Mouse (Mus musculus): ENCODE measurements at regions not wholly inside any gene's neighbourhood (a gene's known extent, or its start where the extent isn't known, plus 50 kb on each side); places are given as distances from the start of the nearest gene placed in this dataset.

GRCm38 (mm10) chr4:54838111-54838510, 106.7 kb upstream of the Zfp462 start:
- no peak for ATAC-seq
- Histone ChIP-seq H3K9ac (no peak overlapping the region), H3K27ac (no peak overlapping the region), H3K36me3 (ENCODE audit: poor library complexity, severe bottlenecking) (no peaks in the 10 kb centered on the region), H3K9me3 (replicated peaks) (no peaks in the 10 kb centered on the region), H3K4me3 (no peak overlapping the region), H3K27me3 (no peaks in the 10 kb centered on the region), H3K4me2 (no peak overlapping the region), H3K4me1 (peaks cover 13% of the 10 kb centered on the region)
- 32% methylated on average over 5 of the region's 5 CpGs for WGBS

GRCm38 (mm10) chr4:54838794-54839193, 106.1 kb upstream of the Zfp462 start:
- H3K4me1 ChIP-seq, result peaks cover 13% of the 10 kb centered on the region
- no peaks in the 10 kb centered on the region for H3K36me3 ChIP-seq (ENCODE audit: poor library complexity, severe bottlenecking)
- H3K9ac ChIP-seq, result no peak overlapping the region
- 30% methylated on average over 3 of the region's 3 CpGs for WGBS
- peak; percentile 62; the same call in 1 of the 2 replicates for ATAC-seq
- no peak overlapping the region for H3K4me2 ChIP-seq
- H3K27ac ChIP-seq, result no peak overlapping the region
- no peak overlapping the region for H3K4me3 ChIP-seq
- H3K9me3 ChIP-seq (replicated peaks), result no peaks in the 10 kb centered on the region
- no peaks in the 10 kb centered on the region for H3K27me3 ChIP-seq

- H3K36me3 ChIP-seq (ENCODE audit: poor library complexity, severe bottlenecking), result no peaks in the 10 kb centered on the region
- H3K4me1 ChIP-seq, result no peaks in the 10 kb centered on the region
- no peak for ATAC-seq
- H3K4me2 ChIP-seq, result no peak overlapping the region
- H3K27ac ChIP-seq, result no peak overlapping the region
- WGBS, result 88% methylated on average over 7 of the region's 7 CpGs
- no peak overlapping the region for H3K4me3 ChIP-seq
- H3K9me3 ChIP-seq (replicated peaks), result no peaks in the 10 kb centered on the region
- no peaks in the 10 kb centered on the region for H3K27me3 ChIP-seq
- H3K9ac ChIP-seq, result no peak overlapping the region
These were observed 91.6 kb upstream of the Zfp462 start for GRCm38 (mm10) chr4:54852991-54853925.

DNA sequence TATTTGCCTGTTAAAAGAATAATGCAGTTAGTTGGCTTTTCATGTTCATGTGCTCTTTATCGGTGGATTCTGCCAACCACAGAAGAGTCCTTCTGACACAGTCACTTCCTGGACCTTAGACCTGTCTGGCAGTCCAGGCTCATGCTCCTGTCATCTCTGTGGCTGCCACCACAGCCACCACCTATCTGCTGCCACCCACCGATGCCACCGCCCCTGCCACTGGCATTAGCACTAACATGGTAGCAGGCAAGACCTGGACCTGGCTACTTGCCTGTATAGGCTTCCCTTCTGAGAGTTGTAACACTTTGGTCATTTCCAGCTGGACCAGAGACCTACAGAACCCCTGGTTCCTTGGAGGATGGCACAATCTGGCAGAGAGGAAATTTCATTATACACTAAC, 86.2 kb upstream of the Zfp462 start:
- H3K9ac ChIP-seq, result no peak overlapping the region
- no peak overlapping the region for H3K4me3 ChIP-seq
- H3K4me1 ChIP-seq, result no peaks in the 10 kb centered on the region
- WGBS, result 99% methylated on average over 3 of the region's 3 CpGs
- ATAC-seq, result no peak
- H3K27ac ChIP-seq, result no peak overlapping the region
- no peak overlapping the region for H3K4me2 ChIP-seq
- no peaks in the 10 kb centered on the region for H3K27me3 ChIP-seq
- no peaks in the 10 kb centered on the region for H3K9me3 ChIP-seq (replicated peaks)
- H3K36me3 ChIP-seq (ENCODE audit: poor library complexity, severe bottlenecking), result no peaks in the 10 kb centered on the region

GRCm38 (mm10) chr4:54866062-54866461, 78.8 kb upstream of the Zfp462 start:
- Histone ChIP-seq H3K27me3 (no peaks in the 10 kb centered on the region), H3K36me3 (ENCODE audit: poor library complexity, severe bottlenecking) (no peaks in the 10 kb centered on the region), H3K4me3 (no peak overlapping the region), H3K4me2 (no peak overlapping the region), H3K4me1 (no peaks in the 10 kb centered on the region), H3K9ac (no peak overlapping the region), H3K9me3 (replicated peaks) (no peaks in the 10 kb centered on the region), H3K27ac (no peak overlapping the region)
- no peak for ATAC-seq
- 55% methylated on average over 2 of the region's 2 CpGs for WGBS

GRCm38 (mm10) chr4:54874136-54874827, 70.6 kb upstream of the Zfp462 start:
- Histone ChIP-seq H3K27me3 (no peaks in the 10 kb centered on the region), H3K27ac (no peak overlapping the region), H3K4me1 (no peaks in the 10 kb centered on the region), H3K9ac (no peak overlapping the region), H3K9me3 (replicated peaks) (no peaks in the 10 kb centered on the region), H3K36me3 (ENCODE audit: poor library complexity, severe bottlenecking) (no peaks in the 10 kb centered on the region), H3K4me2 (no peak overlapping the region), H3K4me3 (no peak overlapping the region)
- ATAC-seq, result no peak
- 92% methylated on average over 13 of the region's 13 CpGs for WGBS

- 94% methylated on average over 8 of the region's 8 CpGs for WGBS
These were observed 69.3 kb upstream of the Zfp462 start for GRCm38 (mm10) chr4:54875506-54875905.

DNA sequence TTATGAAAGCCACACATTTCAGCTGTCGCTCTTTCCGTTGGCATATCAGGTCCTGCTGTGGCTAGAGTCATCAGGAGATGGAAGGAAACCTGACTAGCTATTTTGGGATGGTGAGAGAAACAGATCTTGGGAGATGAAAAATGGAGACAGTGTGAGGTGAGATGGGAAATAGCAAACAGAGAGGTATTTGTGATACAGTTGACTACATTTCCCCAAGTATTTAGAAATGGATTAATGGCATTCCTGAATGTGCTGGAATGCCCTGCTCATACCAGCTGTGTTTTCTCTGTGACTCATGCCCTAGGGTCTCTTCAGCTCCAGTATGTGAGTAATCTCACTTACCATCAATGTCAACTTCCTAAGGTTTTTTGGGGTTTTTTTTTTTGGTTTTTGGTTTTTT, 67.5 kb upstream of the Zfp462 start:
- Histone ChIP-seq H3K27me3 (no peaks in the 10 kb centered on the region), H3K4me3 (no peak overlapping the region), H3K9ac (no peak overlapping the region), H3K4me2 (no peak overlapping the region), H3K4me1 (no peaks in the 10 kb centered on the region), H3K27ac (no peak overlapping the region), H3K9me3 (replicated peaks) (no peaks in the 10 kb centered on the region), H3K36me3 (ENCODE audit: poor library complexity, severe bottlenecking) (no peaks in the 10 kb centered on the region)
- no peak for ATAC-seq
- WGBS, result 89% methylated on average over 2 of the region's 2 CpGs

More at GRCm38 (mm10) chr4:54875506-54875905, 69.3 kb upstream of the Zfp462 start:
- H3K9me3 ChIP-seq (replicated peaks), result no peaks in the 10 kb centered on the region
- H3K27ac ChIP-seq, result no peak overlapping the region
- H3K9ac ChIP-seq, result no peak overlapping the region
- H3K4me1 ChIP-seq, result no peaks in the 10 kb centered on the region
- no peak for ATAC-seq
- H3K27me3 ChIP-seq, result no peaks in the 10 kb centered on the region
- H3K36me3 ChIP-seq (ENCODE audit: poor library complexity, severe bottlenecking), result no peaks in the 10 kb centered on the region
- no peak overlapping the region for H3K4me3 ChIP-seq
- no peak overlapping the region for H3K4me2 ChIP-seq

- 85% methylated on average over 3 of the region's 3 CpGs for WGBS
- Histone ChIP-seq H3K9ac (no peak overlapping the region), H3K4me2 (no peak overlapping the region), H3K27me3 (no peaks in the 10 kb centered on the region), H3K4me1 (no peaks in the 10 kb centered on the region), H3K36me3 (ENCODE audit: poor library complexity, severe bottlenecking) (no peaks in the 10 kb centered on the region), H3K9me3 (replicated peaks) (no peaks in the 10 kb centered on the region), H3K27ac (no peak overlapping the region), H3K4me3 (no peak overlapping the region)
- ATAC-seq, result no peak
These were observed 66.3 kb upstream of the Zfp462 start for GRCm38 (mm10) chr4:54878531-54878930.

- no peak for ATAC-seq
- Histone ChIP-seq H3K9me3 (replicated peaks) (no peaks in the 10 kb centered on the region), H3K36me3 (ENCODE audit: poor library complexity, severe bottlenecking) (no peaks in the 10 kb centered on the region), H3K4me2 (no peak overlapping the region), H3K4me1 (peaks cover 8% of the 10 kb centered on the region), H3K4me3 (no peak overlapping the region), H3K27ac (no peak overlapping the region), H3K9ac (no peak overlapping the region), H3K27me3 (no peaks in the 10 kb centered on the region)
- 71% methylated on average over 5 of the region's 5 CpGs for WGBS
These were observed 51.6 kb upstream of the Zfp462 start for GRCm38 (mm10) chr4:54893288-54893687.
